Mouse (Mus musculus): ENCODE results near the gene Gm20716.

GRCm38 (mm10) chr2:168229116-168230025 lies 793 bp downstream of the Gm20716 start:
- TF ChIP-seq CTCF (IDR thresholded peaks at IDR 0.05; ENCODE audit: borderline replicate concordance, insufficient read depth, low read length) (no peak), POLR2A (IDR thresholded peaks at IDR 0.05; ENCODE audit: low read depth, low read length) (no peak)

All from embryonic fibroblast, embryonic 13.5 days (primary cell).